Mouse (Mus musculus) right cerebral cortex, adult 18-20 months (tissue): ENCODE results near the gene Mapkapk3.

Experiments
- DNase-seq: peaks from one replicate; pipeline ENCODE4 v3.0.0; 2022; ENCODE audit warnings: mixed read lengths

Gene Mapkapk3

DNA sequence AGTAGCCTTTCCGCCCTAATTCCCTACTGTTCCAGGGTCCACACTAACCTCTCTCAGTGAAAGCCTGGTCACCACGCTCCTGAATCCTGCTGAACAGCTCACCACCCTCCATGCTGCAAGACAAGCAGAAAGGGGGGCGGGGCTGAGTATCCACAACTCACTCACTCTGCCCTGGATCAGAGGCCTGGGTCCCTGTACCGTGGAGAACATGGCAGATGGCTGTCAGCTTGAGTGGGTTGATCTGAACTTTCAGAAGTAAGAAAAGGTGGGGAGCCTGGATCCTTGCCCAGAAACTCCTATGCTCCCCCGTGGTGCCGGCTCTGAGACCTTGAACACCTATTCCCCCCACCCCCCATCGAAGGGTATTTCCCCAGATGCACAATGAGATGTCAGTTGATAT, 27.3 kb downstream of the Mapkapk3 start:
- DNase-seq, result no peak

DNA sequence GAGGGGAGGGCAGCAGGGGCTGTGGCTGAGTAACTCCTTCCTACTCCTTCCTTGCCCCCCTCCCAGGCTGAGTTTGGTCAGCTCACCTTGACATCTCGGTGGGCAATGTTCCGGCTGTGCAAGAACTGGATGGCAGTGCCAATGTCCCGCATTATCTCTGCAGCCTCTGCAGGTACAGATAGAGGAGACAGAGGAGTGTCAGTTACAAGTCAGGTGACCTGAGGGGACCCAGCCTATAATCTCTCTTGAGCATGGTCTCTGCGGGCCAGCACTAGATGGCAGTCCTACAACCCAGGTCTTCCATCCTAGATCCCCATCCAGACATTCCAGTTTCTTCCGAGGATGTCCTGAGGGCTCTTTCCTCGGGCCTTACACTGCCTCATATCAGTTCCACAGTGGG, 27.9 kb downstream of the Mapkapk3 start:
- DNase-seq, result no peak

DNA sequence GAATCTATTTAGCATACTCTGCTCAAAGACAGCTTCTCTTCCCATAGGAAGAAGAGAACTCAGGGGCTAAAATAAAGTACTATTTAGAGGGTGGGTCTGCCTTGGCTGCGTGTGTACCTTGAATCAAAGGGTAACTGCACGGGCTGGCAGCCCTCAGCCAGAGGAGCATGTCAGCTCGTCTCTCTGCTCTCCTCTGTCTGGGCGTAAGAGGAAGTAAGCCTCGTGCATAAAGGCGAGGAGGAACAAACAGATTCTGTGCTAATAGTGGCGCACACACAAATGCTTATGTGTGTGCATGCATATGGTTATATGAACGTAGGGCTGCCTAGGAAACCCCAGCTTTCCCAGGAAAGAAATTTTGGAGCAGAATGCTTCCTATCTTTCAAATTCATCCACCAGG, 28.8 kb downstream of the Mapkapk3 start:
- peak; percentile 41 for DNase-seq

DNA sequence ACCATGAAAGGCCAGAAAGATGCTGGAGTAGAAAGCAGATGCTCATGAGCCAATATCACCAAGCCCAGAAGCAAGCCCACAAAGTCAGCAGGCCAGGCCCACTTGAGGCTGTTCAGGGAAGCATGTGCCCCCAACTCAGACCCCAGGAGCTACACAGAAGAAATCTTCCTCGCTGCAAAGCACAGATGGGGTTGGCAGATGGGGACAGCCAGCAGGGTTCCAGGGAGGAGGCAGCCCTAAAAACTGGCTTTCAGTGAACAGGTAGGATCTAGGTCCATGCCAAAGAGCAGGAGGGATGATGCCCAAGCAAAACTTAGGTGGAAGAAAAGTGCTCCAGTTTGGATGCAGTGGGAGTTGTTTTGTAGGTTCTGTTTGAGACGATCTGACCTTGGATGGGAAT, 29.2 kb downstream of the Mapkapk3 start:
- no peak for DNase-seq

DNA sequence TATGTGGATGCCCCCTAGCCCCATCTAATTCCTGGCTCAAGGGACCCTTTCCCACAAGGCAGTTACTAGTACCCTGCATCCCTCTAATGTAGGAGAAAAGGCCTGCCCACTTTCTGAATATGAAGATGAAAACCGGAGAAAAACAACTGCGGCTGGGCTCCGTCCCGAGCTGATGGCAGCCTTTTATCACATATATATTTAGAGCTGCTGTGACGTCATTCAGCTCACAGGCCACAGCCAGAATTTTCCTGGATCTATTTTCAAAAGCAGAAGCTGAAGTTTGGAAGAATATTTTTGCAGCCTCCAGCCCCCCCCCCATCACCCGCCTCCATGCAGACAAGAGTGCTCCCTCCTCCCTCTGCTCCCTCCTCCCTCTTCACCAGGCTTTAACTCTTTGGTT, 30.1 kb downstream of the Mapkapk3 start:
- peak; percentile 87 for DNase-seq

DNA sequence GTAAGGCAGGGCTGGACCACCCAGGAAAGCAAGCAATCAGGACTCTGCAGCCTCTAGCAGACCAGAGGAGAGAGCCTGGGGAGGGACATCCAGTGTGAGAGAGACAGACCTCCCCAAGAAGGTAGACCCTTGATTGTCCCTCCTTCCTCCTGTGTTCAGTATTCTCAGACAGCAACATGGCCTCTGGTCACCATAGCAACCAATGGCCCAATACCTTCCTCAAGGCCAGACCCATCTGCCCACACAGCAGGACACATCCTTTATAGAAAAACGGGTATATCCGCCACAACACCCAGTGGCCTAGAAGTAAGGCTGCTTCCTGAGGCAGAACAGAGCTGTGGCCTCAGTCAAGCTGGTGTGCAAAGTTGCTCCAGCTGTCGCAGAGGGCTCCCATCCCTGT, 34.1 kb downstream of the Mapkapk3 start:
- no peak for DNase-seq

DNA sequence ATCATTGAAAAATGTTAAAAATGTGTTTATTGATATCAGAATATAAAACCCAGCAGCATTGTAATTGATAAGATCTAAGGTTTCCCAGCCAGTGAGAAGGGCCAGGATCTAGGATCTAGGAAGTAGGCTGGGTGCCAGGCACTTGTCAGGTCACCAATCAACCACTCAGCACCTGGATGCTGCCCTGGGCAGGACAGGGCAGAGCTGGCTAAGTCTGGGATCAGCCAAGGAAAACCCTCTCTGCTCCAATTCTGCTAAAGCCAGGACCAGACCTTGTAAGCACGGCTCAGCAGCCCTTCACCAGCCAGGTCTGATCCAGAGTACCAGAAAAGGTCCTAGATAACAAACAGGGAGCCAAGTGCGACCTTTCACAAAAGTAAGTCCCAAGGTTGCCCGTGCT, 34.8 kb downstream of the Mapkapk3 start:
- DNase-seq, result no peak

DNA sequence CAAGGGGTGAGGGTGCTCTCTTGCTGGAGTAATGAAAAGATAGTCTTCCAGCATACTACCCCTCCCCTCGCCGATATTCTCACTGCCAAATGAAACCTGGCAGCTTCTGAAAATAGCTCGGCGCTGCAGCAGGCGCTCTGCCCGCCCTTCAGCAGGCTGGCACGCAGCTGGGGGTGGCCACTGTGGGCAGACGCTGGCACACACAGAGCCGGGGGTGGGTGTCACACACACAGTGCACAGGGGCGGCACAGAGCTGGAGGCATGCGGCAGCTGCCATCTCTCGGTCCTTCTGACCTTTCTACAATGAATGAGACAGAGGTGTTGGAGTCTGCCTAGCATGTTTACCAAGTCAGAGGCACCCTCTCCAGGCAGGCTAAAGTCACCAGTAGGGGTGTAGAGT, 35.2 kb downstream of the Mapkapk3 start:
- DNase-seq, result peak; percentile 91

DNA sequence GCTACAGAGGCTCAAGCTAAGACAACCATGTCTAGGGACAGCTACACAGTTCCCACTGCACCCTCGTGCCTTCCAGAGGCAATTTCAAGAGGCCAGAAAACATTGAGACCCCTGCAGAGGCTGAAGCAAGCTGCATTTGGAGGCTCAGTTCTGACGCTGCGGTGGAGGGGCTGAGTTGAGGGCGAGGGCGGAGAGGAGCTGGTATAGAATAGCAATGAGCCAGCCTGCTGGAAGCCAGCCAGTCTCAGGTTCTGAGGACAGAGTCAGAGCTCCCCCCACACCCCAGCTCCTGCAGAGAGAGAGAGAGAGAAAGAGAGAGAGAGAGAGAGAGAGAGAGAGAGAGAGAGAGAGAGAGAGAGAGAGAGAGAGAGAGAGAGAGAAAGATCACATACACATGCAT, 37.5 kb downstream of the Mapkapk3 start:
- DNase-seq, result peak; percentile 90

DNA sequence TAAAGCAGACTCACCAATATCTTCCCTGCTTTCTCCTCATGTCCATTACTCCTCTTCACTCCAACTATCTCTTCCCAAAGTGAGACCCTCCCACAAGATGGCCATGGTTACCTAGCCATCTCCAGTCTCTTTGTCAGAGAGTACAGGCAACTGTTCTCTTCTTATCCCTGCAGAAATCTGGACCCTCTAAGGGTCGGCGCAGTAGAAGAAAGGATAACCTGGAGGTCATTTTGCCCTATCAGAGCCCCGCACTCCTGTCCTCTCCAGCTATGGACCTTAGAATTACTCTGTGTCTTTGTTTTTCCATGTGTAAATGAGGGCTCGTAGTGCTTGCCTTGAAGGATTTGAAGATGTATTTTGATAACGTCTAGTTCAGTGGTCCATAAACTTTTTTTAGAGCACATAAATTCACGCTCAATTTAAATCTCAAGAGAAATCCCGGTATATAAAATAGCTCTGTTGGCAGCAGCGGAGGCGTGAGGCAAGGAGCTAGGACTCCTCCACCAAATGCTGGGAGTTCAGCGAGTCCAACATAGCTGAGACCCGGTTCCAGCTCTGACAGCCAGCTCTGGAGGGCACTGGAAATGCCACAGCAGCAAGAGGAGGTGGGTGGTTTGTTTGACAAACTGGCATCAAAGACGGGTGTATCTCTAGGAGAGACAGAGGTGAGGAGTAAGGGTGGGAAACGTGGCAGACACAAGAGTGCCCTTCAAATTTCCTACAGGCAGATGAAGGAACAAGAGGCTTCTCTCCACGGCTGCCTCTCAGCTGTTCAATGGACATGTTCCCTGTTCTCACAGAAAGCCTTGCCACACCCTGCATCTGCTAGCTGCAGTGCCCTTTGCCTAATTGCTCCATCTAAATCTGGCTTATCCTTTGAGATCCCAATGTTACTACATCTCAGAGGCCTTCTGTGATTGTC, 39.0 kb downstream of the Mapkapk3 start:
- peak; percentile 71 for DNase-seq

DNA sequence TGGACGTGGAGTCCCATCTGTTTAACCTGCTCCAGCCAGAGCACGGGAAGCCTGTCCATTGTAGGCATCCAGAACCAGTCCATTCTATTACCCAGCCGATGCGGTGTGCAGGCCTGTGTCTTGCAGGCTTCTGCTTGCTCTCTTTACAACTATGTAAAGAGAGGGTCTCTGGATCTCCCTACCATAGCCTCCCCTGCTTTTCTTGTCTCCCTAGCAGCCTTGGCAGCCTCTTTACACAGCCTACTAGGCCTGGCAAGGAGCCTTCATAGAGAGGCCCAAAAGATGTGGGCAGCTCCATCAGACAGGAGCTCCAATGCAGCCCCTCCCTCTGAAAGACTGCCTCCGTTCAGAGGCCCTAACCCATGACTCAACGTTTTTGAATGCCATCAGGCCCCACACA, 40.5 kb downstream of the Mapkapk3 start:
- DNase-seq, result peak; percentile 68

DNA sequence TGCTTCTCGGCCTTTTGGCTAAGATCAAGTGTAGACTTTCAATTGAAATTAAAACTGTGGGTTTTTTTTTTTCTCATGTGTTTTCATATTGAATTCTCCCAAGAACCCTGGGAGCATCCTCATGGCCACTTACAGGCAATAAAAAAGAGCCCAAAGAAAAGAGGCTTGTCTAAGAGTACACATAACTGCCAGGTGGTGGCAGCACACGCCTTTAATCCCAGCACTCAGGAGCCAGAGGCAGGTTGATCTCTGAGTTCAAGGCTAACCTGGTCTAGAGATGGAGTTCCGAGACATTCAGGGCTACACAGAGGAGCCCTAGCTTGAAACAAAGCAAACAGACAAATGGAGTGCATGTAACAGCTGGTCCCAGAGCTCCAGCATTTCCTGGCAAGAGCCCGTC, 43.5 kb downstream of the Mapkapk3 start:
- DNase-seq, result no peak

DNA sequence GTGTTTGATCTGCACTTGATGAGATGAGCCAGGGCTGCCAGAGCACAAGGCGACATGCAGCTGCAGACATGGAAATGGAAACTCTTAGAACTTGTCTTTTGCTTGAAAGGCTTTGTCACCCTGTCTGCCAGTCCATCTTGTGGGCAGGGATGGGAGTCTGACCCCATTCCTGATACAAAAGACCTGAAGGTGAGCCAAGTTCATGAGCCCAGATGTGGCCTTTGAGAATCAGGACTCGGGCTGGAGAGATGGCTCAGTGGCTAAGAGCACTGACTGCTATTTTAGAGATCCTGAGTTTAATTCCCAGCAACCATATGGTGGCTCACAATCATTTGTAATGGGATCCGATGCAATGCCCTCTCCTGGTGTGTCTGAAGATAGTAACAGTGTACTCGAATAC, 44.4 kb downstream of the Mapkapk3 start:
- no peak for DNase-seq

DNA sequence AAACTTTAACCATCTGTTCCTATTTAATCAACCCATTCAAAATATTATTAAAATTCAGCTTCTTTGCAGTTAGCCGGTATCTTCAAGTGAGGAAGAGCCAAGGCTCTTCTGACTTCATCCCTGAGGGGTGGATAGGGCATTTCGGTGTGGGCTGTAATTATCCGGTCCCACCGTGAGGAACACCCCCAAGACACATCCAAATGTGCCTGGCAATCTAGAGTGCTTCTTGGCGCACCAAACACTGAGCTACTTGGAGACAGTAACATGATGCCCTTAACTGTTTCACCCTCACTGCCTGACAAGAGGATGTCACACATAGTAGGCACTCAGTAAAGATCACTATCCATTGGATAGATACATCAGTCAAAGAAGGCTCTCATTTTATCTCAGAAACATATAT, 53.5 kb downstream of the Mapkapk3 start:
- no peak for DNase-seq

DNA sequence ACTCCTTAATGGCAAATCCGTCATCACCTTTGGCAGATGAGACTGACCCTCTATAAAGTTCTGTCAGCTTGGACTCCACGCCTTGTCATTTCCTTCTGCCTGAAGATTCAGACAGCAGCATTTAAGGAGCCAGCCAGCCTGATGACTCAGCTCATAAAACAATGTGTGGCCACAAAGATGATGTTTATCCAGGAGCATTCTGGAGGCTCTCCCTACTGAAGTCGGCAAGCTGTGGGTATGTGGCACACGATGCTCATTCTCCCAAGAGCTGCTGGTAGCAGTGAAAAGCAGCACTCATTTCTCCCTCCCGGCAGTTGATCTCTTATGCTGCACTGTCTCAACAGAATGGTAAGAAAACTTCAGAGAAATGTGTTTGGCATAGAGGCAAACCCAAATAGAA, 54.4 kb downstream of the Mapkapk3 start:
- DNase-seq, result peak; percentile 64

DNA sequence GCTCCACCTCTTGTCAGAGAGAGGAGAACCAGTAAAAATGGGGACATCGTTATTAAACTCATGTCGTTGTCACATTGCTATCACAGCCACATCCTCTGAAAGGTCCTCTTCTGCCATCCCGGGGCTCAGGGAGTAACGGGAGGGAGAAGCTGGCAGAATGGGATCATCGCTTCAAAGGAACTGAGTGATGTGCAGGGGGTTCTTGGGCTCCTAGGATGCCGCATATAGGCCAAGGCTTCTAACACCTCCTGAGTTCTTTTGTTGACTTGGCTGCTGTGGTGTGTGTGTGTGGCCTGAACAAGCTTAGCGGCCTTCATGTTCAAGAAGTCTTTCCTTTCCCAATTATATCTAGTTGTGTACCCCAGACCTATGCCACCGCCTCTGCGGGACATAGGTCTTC, 57.5 kb downstream of the Mapkapk3 start:
- DNase-seq, result no peak

DNA sequence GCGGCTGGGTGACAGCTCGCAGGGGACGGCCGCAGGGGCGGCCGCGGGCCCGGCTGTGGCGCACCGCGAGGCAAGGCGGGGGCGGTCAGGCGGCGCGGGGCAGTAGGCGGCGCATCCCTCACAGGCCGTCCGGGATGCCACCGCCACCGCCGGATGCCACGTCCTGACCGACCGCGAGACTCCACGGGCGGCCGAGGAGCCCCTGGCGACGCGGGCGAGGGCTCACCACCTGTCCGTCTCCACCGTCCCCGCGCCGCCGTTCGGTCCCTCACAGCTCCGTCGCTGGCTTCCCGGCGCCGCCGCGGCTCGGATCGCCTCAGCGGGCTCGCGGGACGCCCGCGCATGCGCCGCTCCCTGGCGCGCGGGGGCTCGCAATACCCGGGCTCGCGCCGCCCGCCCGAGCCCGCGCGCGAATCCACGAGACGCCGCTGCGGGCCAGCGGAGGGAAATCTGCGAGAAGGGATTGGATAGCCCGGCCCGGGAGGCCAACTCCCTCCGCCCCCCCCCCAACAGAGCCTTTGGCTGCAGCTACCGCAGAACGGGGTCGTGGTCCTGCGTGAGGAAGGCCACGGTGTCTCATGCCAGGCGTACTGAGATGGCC, 58.0 kb downstream of the Mapkapk3 start, which contains the start of gene Dock3:
TSS of gene Dock3 (minus strand) at position 371 of the 601 bp plus-strand sequence.
- peak; percentile 87 for DNase-seq

DNA sequence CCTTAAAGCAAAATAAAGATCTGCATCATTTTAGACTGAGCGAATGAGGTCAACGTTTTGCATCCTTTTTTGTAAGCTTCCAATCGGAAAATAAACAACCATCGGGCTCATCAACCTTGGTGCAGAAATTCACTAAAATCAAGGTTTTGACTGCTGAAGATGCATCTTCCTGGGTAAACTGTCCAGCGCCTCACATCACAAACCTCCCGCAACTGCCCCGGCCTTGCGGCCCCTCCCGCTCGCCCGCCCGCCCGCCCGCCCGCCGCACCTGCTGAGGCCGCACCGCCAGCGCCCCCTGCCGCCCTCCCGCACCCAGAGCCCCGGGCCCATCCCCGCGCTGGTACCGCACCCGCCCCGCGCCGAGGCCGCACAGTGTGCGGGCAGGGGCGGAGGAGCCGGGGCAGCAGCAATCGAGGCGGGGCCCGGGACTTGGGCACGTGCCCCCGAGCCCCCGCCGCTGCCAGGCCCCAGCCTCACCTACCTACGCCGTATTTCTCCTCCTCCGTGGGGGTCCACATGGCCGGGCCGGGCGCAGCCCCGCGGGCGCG, 58.6 kb downstream of the Mapkapk3 start:
- peak; percentile 69 for DNase-seq

DNA sequence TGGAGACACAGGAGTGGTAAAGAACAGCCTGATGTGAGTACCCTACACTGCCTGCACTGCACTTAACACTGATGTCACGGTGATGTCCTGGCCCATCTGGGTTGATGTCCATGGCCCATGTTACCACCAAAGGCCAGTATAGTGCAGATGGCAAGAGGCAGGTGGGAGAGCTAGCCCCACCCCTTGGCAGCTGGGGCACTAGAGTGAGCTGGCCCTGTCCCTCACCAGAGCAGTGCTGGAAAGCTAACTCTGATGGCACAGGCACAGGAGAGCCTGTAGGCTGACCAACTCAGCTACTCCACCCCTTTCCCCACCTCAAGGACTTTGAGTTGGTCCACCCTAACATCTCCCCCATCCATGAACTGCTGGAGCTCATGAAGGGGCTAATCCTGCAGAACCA, 65.1 kb downstream of the Mapkapk3 start:
- no peak for DNase-seq
